In genomic region chr11:83115138-83115537, GRCm38 (mm10) we compare ENCODE assay signal across 9 mouse cellular contexts. TPM values are rescaled to one million over a fixed set of nuclear protein-coding genes. Genes with fewer than 3 reads are reported as not detected.
A peak's percentile ranks its signal among the peaks of the same experiment; 100 is the strongest.
DNase-seq lines count a peak whose midpoint lies in the region; ATAC-seq and TF ChIP-seq lines count a peak whose summit lies in the region.
"Had no signal": no experiment of that assay in that cellular context is flagged by ENCODE, and none has a peak within 500 bp of the region (broad histone marks: within the 10 kb centered on the region; RNA-seq: fewer than 3 reads in every experiment).

No protein-coding gene starts in this region.

- H3K4me3 ChIP-seq in MEL (ENCODE audit: control insufficient read depth in 1 of 2, insufficient read depth in 1 of 2, low read depth in 2 of 2, low read length in 2 of 2), result no peak overlapping the region
- H3K4me3 ChIP-seq: embryonic facial prominence, embryonic 12.5 days had no signal

- no peaks in the 10 kb centered on the region for H3K4me1 ChIP-seq in MEL (ENCODE audit: control insufficient read depth in 1 of 2, insufficient read depth in 2 of 2, low read length in 2 of 2)
- H3K4me1 ChIP-seq: embryonic facial prominence, embryonic 12.5 days had no signal

- H3K9ac ChIP-seq in MEL (ENCODE audit: control insufficient read depth, low read depth, low read length, poor library complexity, severe bottlenecking), result no peak overlapping the region
- H3K9ac ChIP-seq: embryonic facial prominence, embryonic 12.5 days had no signal

- no peaks in the 10 kb centered on the region for H3K9me3 ChIP-seq in MEL (replicated peaks; ENCODE audit: insufficient read depth, low read length)
- H3K9me3 ChIP-seq: embryonic facial prominence, embryonic 12.5 days had no signal

- H3K27ac ChIP-seq in MEL (ENCODE audit: control insufficient read depth, low read depth, low read length), result no peak overlapping the region
- H3K27ac ChIP-seq: embryonic facial prominence, embryonic 12.5 days had no signal

- peak; percentile 43 for DNase-seq in kidney, postnatal 10 days
- DNase-seq in kidney, adult 18-20 months, result no peak
- peak; percentile 80 for DNase-seq in MEL (ENCODE audit: low read depth, low spot score)
- peak; percentile 13 for DNase-seq in c-Kit-positive CD71-positive TER-119-positive erythroid progenitor cells, embryonic 14.5 days (ENCODE audit: low spot score)
- DNase-seq in frontal cortex, postnatal 10 days (ENCODE audit: low spot score in 2 of 2), result no peak
- DNase-seq in urinary bladder, postnatal 36 days (ENCODE audit: low spot score in 2 of 2), result no peak

- H3K27me3 ChIP-seq in MEL (ENCODE audit: control insufficient read depth in 1 of 2, insufficient read depth in 2 of 2, low read length in 2 of 2), result peaks cover 14 to 23% of the 10 kb centered on the region in 2 experiments
- H3K27me3 ChIP-seq: embryonic facial prominence, embryonic 12.5 days had no signal

- H3K36me3 ChIP-seq in MEL (ENCODE audit: control insufficient read depth in 1 of 2, insufficient read depth in 2 of 2, low read length in 2 of 2), result no peaks in the 10 kb centered on the region
- H3K36me3 ChIP-seq: embryonic facial prominence, embryonic 12.5 days had no signal

- TF ChIP-seq POLR2A in MEL (IDR thresholded peaks at IDR 0.05; ENCODE audit: control insufficient read depth in 1 of 2, insufficient read depth in 1 of 2, low read depth in 1 of 2, low read length in 2 of 2, poor library complexity in 1 of 2), result no peak

- ATAC-seq in megakaryocyte, adult 5-6 weeks (ENCODE audit: poor library complexity, severe bottlenecking), result peak; percentile 43; the same call in 1 of the 2 replicates

- no peaks in the 10 kb centered on the region for H3K79me2 ChIP-seq in MEL (ENCODE audit: control insufficient read depth, insufficient read depth, low read length, poor library complexity)

- peak in 2 of 3 experiments; percentile 24 to 92; a peak in 4 of 6 replicates for TF ChIP-seq CTCF in MEL (IDR thresholded peaks at IDR 0.05 in 2 of 3, conservative IDR thresholded peaks at IDR 0.05 in 1 of 3; ENCODE audit: control insufficient read depth in 1 of 3, insufficient read depth in 1 of 3, low read depth in 2 of 3, low read length in 3 of 3, poor library complexity in 1 of 3, severe bottlenecking in 1 of 3)

- peak; percentile 89 for TF ChIP-seq RAD21 in MEL (IDR thresholded peaks at IDR 0.05; ENCODE audit: low read depth, low read length)

- no peak for TF ChIP-seq EP300 in MEL (IDR thresholded peaks at IDR 0.05; ENCODE audit: low read depth in 1 of 2, low read length in 2 of 2)

TF ChIP-seq in MEL, 35 proteins besides CTCF, POLR2A, EP300 and RAD21:
- TF ChIP-seq MXI1 (IDR thresholded peaks at IDR 0.05; ENCODE audit: low read depth, low read length) (peak; percentile 42; the same call in 1 of the 2 replicates), SMC3 (IDR thresholded peaks at IDR 0.05; ENCODE audit: low read depth, low read length) (peak; percentile 98), ZC3H11A (IDR thresholded peaks at IDR 0.05; ENCODE audit: low read depth, low read length) (peak; percentile 92), TBP (IDR thresholded peaks at IDR 0.05; ENCODE audit: low read depth, low read length) (no peak), HCFC1 (IDR thresholded peaks at IDR 0.05; ENCODE audit: low read depth, low read length) (no peak)

RNA-seq across cellular contexts. Expression of gene Slfn1, which starts 1.5 kb away (rescaled TPM):
- total RNA-seq in MEL (2012; rRNA removed), result not detected in 2 replicates
- not detected for polyA plus RNA-seq in MEL (2012; ENCODE audit: insufficient read depth in 1 of 2, insufficient read length in 2 of 2, low read depth in 1 of 2, low replicate concordance in 2 of 2, missing spikeins in 1 of 2)
- 140 and 155 TPM in 2 replicates for total RNA-seq in megakaryocyte, adult 5-6 weeks (2015)
- total RNA-seq in megakaryocyte, adult 5-6 weeks (2017), result 239 TPM in 2 replicates
- polyA plus RNA-seq: neural tube, embryonic 14.5 days had no signal

RNA-seq across cellular contexts. Expression of gene Slfn2, which starts 50.2 kb away (rescaled TPM):
- 0.10 and 0.46 TPM in 2 replicates for total RNA-seq in MEL (2012; rRNA removed)
- polyA plus RNA-seq in MEL (2012; ENCODE audit: insufficient read depth in 1 of 2, insufficient read length in 2 of 2, low read depth in 1 of 2, low replicate concordance in 2 of 2, missing spikeins in 1 of 2), result under 1 TPM in 1 of 2 experiments, not detected in 1; 0.07 TPM
- total RNA-seq in megakaryocyte, adult 5-6 weeks (2015), result 344 and 362 TPM in 2 replicates
- 890 and 968 TPM in 2 replicates for total RNA-seq in megakaryocyte, adult 5-6 weeks (2017)

RNA-seq across cellular contexts. Expression of gene Slfn4, which starts 59.8 kb away (rescaled TPM):
- total RNA-seq in MEL (2012; rRNA removed), result not detected in 2 replicates
- under 1 TPM in 1 of 2 experiments, not detected in 1; 0.04 TPM for polyA plus RNA-seq in MEL (2012; ENCODE audit: insufficient read depth in 1 of 2, insufficient read length in 2 of 2, low read depth in 1 of 2, low replicate concordance in 2 of 2, missing spikeins in 1 of 2)
- total RNA-seq in megakaryocyte, adult 5-6 weeks (2015), result 257 and 290 TPM in 2 replicates
- 88.0 and 113 TPM in 2 replicates for total RNA-seq in megakaryocyte, adult 5-6 weeks (2017)
- polyA plus RNA-seq: embryonic facial prominence, embryonic 12.5 days; neural tube, embryonic 14.5 days had no signal

Comparison
In these comparisons a context has a peak if more than half of its experiments do, and no peak if none do; other contexts are left out.
1. DNase-seq: peak in kidney, postnatal 10 days (single experiment), MEL (single experiment) and c-Kit-positive CD71-positive TER-119-positive erythroid progenitor cells, embryonic 14.5 days (single experiment); none in kidney, adult 18-20 months (single experiment), frontal cortex, postnatal 10 days (0 of 2) and urinary bladder, postnatal 36 days (0 of 2).
2. RNA of gene Slfn1, which starts 1.5 kb away (total RNA-seq): 140 to 239 TPM in megakaryocyte, adult 5-6 weeks; not detected in MEL; every median in the first group is over 100 times any median in the second.
3. RNA of gene Slfn2, which starts 50.2 kb away (total RNA-seq): 344 to 968 TPM in megakaryocyte, adult 5-6 weeks; 0.10 to 0.46 TPM in MEL; every median in the first group is over 100 times any median in the second.
4. RNA of gene Slfn4, which starts 59.8 kb away (total RNA-seq): 88.0 to 290 TPM in megakaryocyte, adult 5-6 weeks; not detected in MEL; every median in the first group is over 10 times any median in the second.